Mouse (Mus musculus) naive thymus-derived CD4-positive, alpha-beta T cell, adult 2 months (primary cell): ENCODE results near the gene Ap5z1.
A peak's percentile ranks its signal among the peaks of the same experiment; 100 is the strongest.

Source experiments
- DNase-seq: peaks from one replicate; pipeline ENCODE4 v3.0.0-alpha.2; 2011; ENCODE audit warnings: low read depth

Ap5z1 gene

GRCm38 (mm10) chr5:142463461-142464454, at the start of gene Ap5z1:
Gene Ap5z1 (plus strand): TSS chr5:142463944.
- peak; percentile 95 for DNase-seq

GRCm38 (mm10) chr5:142415401-142415800, 48.3 kb upstream of the Ap5z1 start:
- no peak for DNase-seq

- DNase-seq, result peak; percentile 80
These were observed 47.5 kb upstream of the Ap5z1 start for GRCm38 (mm10) chr5:142416070-142416775.

- DNase-seq, result no peak
These were observed 46.6 kb upstream of the Ap5z1 start for GRCm38 (mm10) chr5:142417104-142417503.

- DNase-seq, result no peak
These were observed 45.9 kb upstream of the Ap5z1 start for GRCm38 (mm10) chr5:142417876-142418275.

GRCm38 (mm10) chr5:142418419-142418818, 45.3 kb upstream of the Ap5z1 start:
- no peak for DNase-seq

- DNase-seq, result no peak
These were observed 43.4 kb upstream of the Ap5z1 start for GRCm38 (mm10) chr5:142420317-142420716.

- DNase-seq, result no peak
These were observed 42.8 kb upstream of the Ap5z1 start for GRCm38 (mm10) chr5:142420920-142421319.

- DNase-seq, result no peak
These were observed 41.9 kb upstream of the Ap5z1 start for GRCm38 (mm10) chr5:142421886-142422285.

GRCm38 (mm10) chr5:142423141-142423540, 40.6 kb upstream of the Ap5z1 start:
- DNase-seq, result no peak

- no peak for DNase-seq
These were observed 40.0 kb upstream of the Ap5z1 start for GRCm38 (mm10) chr5:142423701-142424100.

GRCm38 (mm10) chr5:142424627-142425349, 39.0 kb upstream of the Ap5z1 start:
- DNase-seq, result no peak

- no peak for DNase-seq
These were observed 37.3 kb upstream of the Ap5z1 start for GRCm38 (mm10) chr5:142426476-142426875.

- DNase-seq, result no peak
These were observed 35.9 kb upstream of the Ap5z1 start for GRCm38 (mm10) chr5:142427876-142428275.

- no peak for DNase-seq
These were observed 35.1 kb upstream of the Ap5z1 start for GRCm38 (mm10) chr5:142428691-142429090.

GRCm38 (mm10) chr5:142431029-142431428, 32.7 kb upstream of the Ap5z1 start:
- DNase-seq, result no peak

GRCm38 (mm10) chr5:142431811-142432434, 31.8 kb upstream of the Ap5z1 start:
- DNase-seq, result no peak

GRCm38 (mm10) chr5:142432695-142433094, 31.0 kb upstream of the Ap5z1 start:
- DNase-seq, result no peak

- DNase-seq, result no peak
These were observed 29.7 kb upstream of the Ap5z1 start for GRCm38 (mm10) chr5:142434052-142434451.

GRCm38 (mm10) chr5:142435736-142436135, 28.0 kb upstream of the Ap5z1 start:
- DNase-seq, result no peak

- no peak for DNase-seq
These were observed 25.3 kb upstream of the Ap5z1 start for GRCm38 (mm10) chr5:142438380-142438938.
